ENCODE assay signal across 17 mouse cellular contexts in the genomic region with DNA sequence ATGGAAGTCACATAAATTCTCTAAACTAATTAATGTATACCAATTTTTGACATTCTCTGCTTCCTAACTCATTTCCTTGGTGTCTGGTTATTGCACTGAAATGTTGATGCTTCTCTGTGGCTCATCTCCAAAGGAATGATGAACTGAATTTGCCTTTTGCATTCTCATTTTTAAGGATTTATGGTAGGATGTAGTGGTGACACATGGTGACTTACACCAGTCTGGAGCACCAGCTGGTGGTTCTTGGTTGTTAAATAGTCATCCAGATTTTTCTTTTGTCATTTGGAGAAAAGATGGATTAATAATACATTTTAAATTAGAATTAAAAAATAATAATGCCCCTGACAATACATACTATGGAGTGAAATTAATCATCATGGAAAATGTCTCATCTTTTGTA.
A peak's percentile ranks its signal among the peaks of the same experiment; 100 is the strongest.
DNase-seq lines count a peak whose midpoint lies in the region.
"Had no signal": no experiment of that assay in that cellular context is flagged by ENCODE, and none has a peak within 500 bp of the region (broad histone marks: within the 10 kb centered on the region; RNA-seq: fewer than 3 reads in every experiment).

No protein-coding gene starts in this region.

- peak; percentile 37 for DNase-seq in brain, adult 2 months (ENCODE audit: low read depth, low spot score)
- peak; percentile 32 to 84 for DNase-seq in layer of hippocampus, adult 18-20 months (ENCODE audit: low spot score in 2 of 2)
- peak; percentile 38 for DNase-seq in layer of hippocampus, adult 9-10 months (ENCODE audit: low spot score)
- peak; percentile 10 to 22 for DNase-seq in layer of hippocampus, postnatal 36 days
- DNase-seq in thymus, postnatal 36 days, result no peak
- no peak for DNase-seq in adrenal gland, adult 2 months
- DNase-seq in embryo, embryonic 10 days (ENCODE audit: low spot score), result no peak
- DNase-seq: adrenal gland, adult 8-10 months; adrenal gland, postnatal 25 days; B cell, adult 2 months; cerebellum, adult 11 months; cerebellum, adult 9-11 months; cerebellum, postnatal 25 days; forebrain, postnatal 0 days; gastrocnemius, adult 2 months; gastrocnemius, postnatal 14 days; heart, adult 11 months had no signal

Comparison
In these comparisons a context has a peak if more than half of its experiments do, and no peak if none do; other contexts are left out.
1. DNase-seq: peak in brain, adult 2 months (single experiment), layer of hippocampus, adult 18-20 months (2 of 2), layer of hippocampus, adult 9-10 months (single experiment) and layer of hippocampus, postnatal 36 days (2 of 2); none in thymus, postnatal 36 days (0 of 2), adrenal gland, adult 2 months (single experiment) and embryo, embryonic 10 days (single experiment).